Mouse (Mus musculus): ENCODE data around the gene Golt1b. TPM values are rescaled to one million over a fixed set of nuclear protein-coding genes. Genes with fewer than 3 reads are reported as not detected.
A peak's percentile ranks its signal among the peaks of the same experiment; 100 is the strongest.

Golt1b gene
- total and polyA plus RNA-seq, 3 experiments, result 45.3 to 54.7 TPM; not detected in 1

- Histone ChIP-seq H3K4me1 (ENCODE audit: control insufficient read depth in 1 of 2, insufficient read depth in 2 of 2, low read length in 2 of 2) (peaks cover 17 to 27% of the 10 kb centered on the region in 2 experiments), H3K27ac (ENCODE audit: control insufficient read depth, low read depth, low read length) (peak overlapping the region; percentile 39)
- peak; percentile 55 for DNase-seq (ENCODE audit: low read depth, low spot score)
Observed at GRCm38 (mm10) chr6:142387755-142388271, 792 bp downstream of the Golt1b start.

GRCm38 (mm10) chr6:142389101-142389500 lies 2.1 kb downstream of the Golt1b start:
- peaks cover 59% of the 10 kb centered on the region for H3K79me2 ChIP-seq (ENCODE audit: control insufficient read depth, insufficient read depth, low read length, poor library complexity)
- H3K27me3 ChIP-seq (ENCODE audit: control insufficient read depth in 1 of 2, insufficient read depth in 2 of 2, low read length in 2 of 2), result no peaks in the 10 kb centered on the region
- no peaks in the 10 kb centered on the region for H3K9me3 ChIP-seq (replicated peaks; ENCODE audit: insufficient read depth, low read length)
- peak; percentile 24 for DNase-seq (ENCODE audit: low read depth, low spot score)
- TF ChIP-seq ELF1 (IDR thresholded peaks at IDR 0.05; ENCODE audit: low read depth, low read length), result no peak
- no peak overlapping the region; the same call in 1 of the 2 replicates for H3K9ac ChIP-seq (ENCODE audit: control insufficient read depth, low read depth, low read length, poor library complexity, severe bottlenecking)
- H3K4me1 ChIP-seq (ENCODE audit: control insufficient read depth in 1 of 2, insufficient read depth in 2 of 2, low read length in 2 of 2), result peaks cover 19 to 27% of the 10 kb centered on the region in 2 experiments
- H3K27ac ChIP-seq (ENCODE audit: control insufficient read depth, low read depth, low read length), result no peak overlapping the region
- H3K4me3 ChIP-seq (ENCODE audit: control insufficient read depth in 1 of 2, insufficient read depth in 1 of 2, low read depth in 2 of 2, low read length in 2 of 2), result no peak overlapping the region
- H3K36me3 ChIP-seq (ENCODE audit: control insufficient read depth in 1 of 2, insufficient read depth in 2 of 2, low read length in 2 of 2), result peaks cover 6 to 41% of the 10 kb centered on the region in 2 experiments

More at GRCm38 (mm10) chr6:142387755-142388271, 792 bp downstream of the Golt1b start:
- Histone ChIP-seq H3K9ac (ENCODE audit: control insufficient read depth, low read depth, low read length, poor library complexity, severe bottlenecking) (peak overlapping the region; percentile 92), H3K27me3 (ENCODE audit: control insufficient read depth in 1 of 2, insufficient read depth in 2 of 2, low read length in 2 of 2) (no peaks in the 10 kb centered on the region), H3K4me3 (ENCODE audit: control insufficient read depth in 1 of 2, insufficient read depth in 1 of 2, low read depth in 2 of 2, low read length in 2 of 2) (peak overlapping the region; percentile 78 to 93), H3K79me2 (ENCODE audit: control insufficient read depth, insufficient read depth, low read length, poor library complexity) (peaks cover 58% of the 10 kb centered on the region), H3K36me3 (ENCODE audit: control insufficient read depth in 1 of 2, insufficient read depth in 2 of 2, low read length in 2 of 2) (peaks cover 3 to 43% of the 10 kb centered on the region in 2 experiments), H3K9me3 (replicated peaks; ENCODE audit: insufficient read depth, low read length) (no peaks in the 10 kb centered on the region)
- TF ChIP-seq E2F4 (IDR thresholded peaks at IDR 0.05; ENCODE audit: borderline replicate concordance, low read depth, low read length) (no peak), POLR2A (IDR thresholded peaks at IDR 0.05; ENCODE audit: control insufficient read depth in 1 of 2, insufficient read depth in 1 of 2, low read depth in 1 of 2, low read length in 2 of 2, poor library complexity in 1 of 2) (no peak), POLR2AphosphoS5 (IDR thresholded peaks at IDR 0.05; ENCODE audit: borderline replicate concordance, low read depth, low read length) (no peak), SMC3 (IDR thresholded peaks at IDR 0.05; ENCODE audit: low read depth, low read length) (no peak), UBTF (IDR thresholded peaks at IDR 0.05; ENCODE audit: borderline replicate concordance, insufficient read depth, low read depth, low read length) (no peak), MEF2A (IDR thresholded peaks at IDR 0.05; ENCODE audit: extremely low read depth, insufficient replicate concordance, low read depth, low read length, poor library complexity, severe bottlenecking) (no peak), CTCF (IDR thresholded peaks at IDR 0.05 in 2 of 3, conservative IDR thresholded peaks at IDR 0.05 in 1 of 3; ENCODE audit: control insufficient read depth in 1 of 3, insufficient read depth in 1 of 3, low read depth in 2 of 3, low read length in 3 of 3, poor library complexity in 1 of 3, severe bottlenecking in 1 of 3) (no peak), MAZ (IDR thresholded peaks at IDR 0.05; ENCODE audit: low read depth, low read length) (no peak), TBP (IDR thresholded peaks at IDR 0.05; ENCODE audit: low read depth, low read length) (no peak), MXI1 (IDR thresholded peaks at IDR 0.05; ENCODE audit: low read depth, low read length) (no peak), ETS1 (IDR thresholded peaks at IDR 0.05; ENCODE audit: low read depth, low read length) (no peak), ZNF384 (IDR thresholded peaks at IDR 0.05; ENCODE audit: low read depth, low read length) (peak; percentile 88), SIN3A (IDR thresholded peaks at IDR 0.05; ENCODE audit: low read length) (peak; percentile 51; the same call in 1 of the 2 replicates)

GRCm38 (mm10) chr6:142392312-142392711 lies 5.3 kb downstream of the Golt1b start:
- Histone ChIP-seq H3K9me3 (replicated peaks; ENCODE audit: insufficient read depth, low read length) (no peaks in the 10 kb centered on the region), H3K27me3 (ENCODE audit: control insufficient read depth in 1 of 2, insufficient read depth in 2 of 2, low read length in 2 of 2) (no peaks in the 10 kb centered on the region), H3K79me2 (ENCODE audit: control insufficient read depth, insufficient read depth, low read length, poor library complexity) (peaks cover 49% of the 10 kb centered on the region), H3K4me1 (ENCODE audit: control insufficient read depth in 1 of 2, insufficient read depth in 2 of 2, low read length in 2 of 2) (peaks cover 15 to 22% of the 10 kb centered on the region in 2 experiments), H3K27ac (ENCODE audit: control insufficient read depth, low read depth, low read length) (no peak overlapping the region), H3K36me3 (ENCODE audit: control insufficient read depth in 1 of 2, insufficient read depth in 2 of 2, low read length in 2 of 2) (peaks cover 13 to 29% of the 10 kb centered on the region in 2 experiments), H3K9ac (ENCODE audit: control insufficient read depth, low read depth, low read length, poor library complexity, severe bottlenecking) (no peak overlapping the region), H3K4me3 (ENCODE audit: control insufficient read depth in 1 of 2, insufficient read depth in 1 of 2, low read depth in 2 of 2, low read length in 2 of 2) (no peak overlapping the region)
- DNase-seq (ENCODE audit: low read depth, low spot score), result peak; percentile 47
- peak; percentile 3; the same call in 1 of the 2 replicates for TF ChIP-seq ZC3H11A (IDR thresholded peaks at IDR 0.05; ENCODE audit: low read depth, low read length)
- TF ChIP-seq MEF2A (IDR thresholded peaks at IDR 0.05; ENCODE audit: extremely low read depth, insufficient replicate concordance, low read depth, low read length, poor library complexity, severe bottlenecking), result peak; percentile 39; the same call in 1 of the 2 replicates
- peak; percentile 40; the same call in 1 of the 2 replicates for TF ChIP-seq MYB (IDR thresholded peaks at IDR 0.05; ENCODE audit: low read depth, low read length)
- TF ChIP-seq TCF12 (IDR thresholded peaks at IDR 0.05; ENCODE audit: low read depth, low read length), result peak; percentile 51; the same call in 1 of the 2 replicates
- peak; percentile 43; the same call in 1 of the 2 replicates for TF ChIP-seq BHLHE40 (IDR thresholded peaks at IDR 0.05; ENCODE audit: borderline replicate concordance, low read depth, low read length)
- peak; percentile 61; the same call in 1 of the 2 replicates for TF ChIP-seq MXI1 (IDR thresholded peaks at IDR 0.05; ENCODE audit: low read depth, low read length)
- TF ChIP-seq RCOR1 (IDR thresholded peaks at IDR 0.05; ENCODE audit: low read depth, low read length), result peak; percentile 66
- no peak for TF ChIP-seq GABPA (IDR thresholded peaks at IDR 0.05; ENCODE audit: low read depth, low read length)
- 0 out of 2 replicates have a peak, but pooled peaks have one; percentile 8 for TF ChIP-seq MAFK (IDR thresholded peaks at IDR 0.05; ENCODE audit: borderline replicate concordance, low read depth, low read length)
- no peak for TF ChIP-seq USF1 (IDR thresholded peaks at IDR 0.05; ENCODE audit: low read depth, low read length)
- no peak for TF ChIP-seq JUND (IDR thresholded peaks at IDR 0.05; ENCODE audit: low read depth, low read length)
- TF ChIP-seq MAX (IDR thresholded peaks at IDR 0.05; ENCODE audit: low read length), result no peak
- no peak for TF ChIP-seq CTCF (IDR thresholded peaks at IDR 0.05 in 2 of 3, conservative IDR thresholded peaks at IDR 0.05 in 1 of 3; ENCODE audit: control insufficient read depth in 1 of 3, insufficient read depth in 1 of 3, low read depth in 2 of 3, low read length in 3 of 3, poor library complexity in 1 of 3, severe bottlenecking in 1 of 3)
